ENCODE assay signal across 18 mouse cellular contexts in genomic region chr11:109886757-109887156, GRCm38 (mm10). TPM values are rescaled to one million over a fixed set of nuclear protein-coding genes. Genes with fewer than 3 reads are reported as not detected.
"Had no signal": no experiment of that assay in that cellular context is flagged by ENCODE, and none has a peak within 500 bp of the region (broad histone marks: within the 10 kb centered on the region; RNA-seq: fewer than 3 reads in every experiment).

No protein-coding gene starts in this region.

- H3K4me2 ChIP-seq: limb, embryonic 15.5 days; liver, embryonic 12.5 days; lung, embryonic 15.5 days; midbrain, embryonic 12.5 days had no signal

- H3K9me3 ChIP-seq: limb, embryonic 15.5 days; liver, embryonic 12.5 days; lung, embryonic 15.5 days; midbrain, embryonic 12.5 days had no signal

- H3K9ac ChIP-seq: limb, embryonic 15.5 days; liver, embryonic 12.5 days; lung, embryonic 15.5 days; midbrain, embryonic 12.5 days had no signal

- ATAC-seq: intestine, postnatal 0 days; liver, embryonic 12.5 days had no signal

- H3K27ac ChIP-seq: left cerebral cortex, adult 2 months; limb, embryonic 15.5 days; liver, embryonic 12.5 days; lung, embryonic 15.5 days; midbrain, embryonic 12.5 days had no signal

- H3K4me1 ChIP-seq: limb, embryonic 15.5 days; liver, embryonic 12.5 days; midbrain, embryonic 12.5 days had no signal

- DNase-seq: kidney, adult 8-10 months; kidney, postnatal 25 days; lung, postnatal 14 days; retina, postnatal 1 day; thymus, postnatal 36 days had no signal

- H3K4me3 ChIP-seq: left cerebral cortex, adult 2 months; limb, embryonic 15.5 days; liver, embryonic 12.5 days; lung, embryonic 15.5 days; midbrain, embryonic 12.5 days had no signal

- H3K27me3 ChIP-seq: limb, embryonic 15.5 days; liver, embryonic 12.5 days; lung, embryonic 15.5 days; midbrain, embryonic 12.5 days had no signal

- H3K36me3 ChIP-seq: limb, embryonic 15.5 days; liver, embryonic 12.5 days; lung, embryonic 15.5 days; midbrain, embryonic 12.5 days had no signal

RNA-seq across cellular contexts. Expression of gene 1700012B07Rik, which starts 58.9 kb away (rescaled TPM):
- total RNA-seq: layer of hippocampus, postnatal 25 days; left cerebral cortex, adult 2 months; left cerebral cortex, postnatal 14 days; midbrain, postnatal 0 days had no signal
- polyA plus RNA-seq: intestine, postnatal 0 days; kidney, embryonic 16.5 days; limb, embryonic 11.5 days; limb, embryonic 15.5 days; liver, embryonic 12.5 days; lung, embryonic 15.5 days; midbrain, embryonic 12.5 days; midbrain, postnatal 0 days; neural tube, embryonic 11.5 days; stomach, embryonic 16.5 days had no signal
